Mouse (Mus musculus) MEL (cell line): Measurements from ENCODE around the gene Hadha. TPM values are rescaled to one million over a fixed set of nuclear protein-coding genes. Genes with fewer than 3 reads are reported as not detected.

Experiments
- DNase-seq: peaks from one replicate; pipeline ENCODE4 v3.0.0; 2011; ENCODE audit warnings: low read depth, low spot score
- H3K27ac ChIP-seq: 2 replicates; pipeline ENCODE4 v1.5.1; 2012; ENCODE audit warnings: low read depth, mild to moderate bottlenecking, control low read depth, low read length, moderate library complexity; ENCODE audit not compliant: control insufficient read depth
- H3K27me3 ChIP-seq, 2 experiments: fragments of 150-350 bp in 1 of 2; sonication (generic) in 1 of 2; 2 replicates each; pipeline ENCODE4 v1.6.1; 2012; ENCODE audit warnings: low read length in 2 of 2, mild to moderate bottlenecking in 2 of 2, improper control_type of control experiment in 1 of 2, moderate library complexity in 1 of 2; ENCODE audit not compliant: insufficient read depth in 2 of 2, control insufficient read depth in 1 of 2
- H3K36me3 ChIP-seq, 2 experiments: 2 replicates each; pipeline ENCODE4 v1.6.1; 2012 to 2014; ENCODE audit warnings: low read length in 2 of 2, improper control_type of control experiment in 1 of 2, inconsistent platforms in 1 of 2, mild to moderate bottlenecking in 1 of 2; ENCODE audit not compliant: insufficient read depth in 2 of 2, control insufficient read depth in 1 of 2
- H3K4me1 ChIP-seq, 2 experiments: fragments of 150-350 bp in 1 of 2; sonication (generic) in 1 of 2; 2 replicates each; pipeline ENCODE4 v1.6.1; 2012; ENCODE audit warnings: low read length in 2 of 2, improper control_type of control experiment in 1 of 2, mild to moderate bottlenecking in 1 of 2; ENCODE audit not compliant: insufficient read depth in 2 of 2, control insufficient read depth in 1 of 2
- H3K4me3 ChIP-seq, 2 experiments: fragments of 150-350 bp in 1 of 2; sonication (generic) in 1 of 2; 2 replicates each; pipeline ENCODE4 v1.5.1; 2012; ENCODE audit warnings: low read depth in 2 of 2, low read length in 2 of 2, mild to moderate bottlenecking in 2 of 2, moderate library complexity in 2 of 2, control low read depth in 1 of 2, improper control_type of control experiment in 1 of 2; ENCODE audit not compliant: control insufficient read depth in 1 of 2, insufficient read depth in 1 of 2
- H3K79me2 ChIP-seq: 2 replicates; pipeline ENCODE4 v1.6.1; 2012; ENCODE audit warnings: mild to moderate bottlenecking, low read length, moderate library complexity; ENCODE audit not compliant: control insufficient read depth, poor library complexity, insufficient read depth
- H3K9ac ChIP-seq: 2 replicates; pipeline ENCODE4 v1.6.1; 2012; ENCODE audit warnings: low read depth, mild to moderate bottlenecking, control low read depth, low read length, moderate library complexity; ENCODE audit not compliant: control insufficient read depth, poor library complexity, severe bottlenecking
- H3K9me3 ChIP-seq: fragments of 150-350 bp; sonication (generic); replicated peaks from 2 replicates; pipeline ENCODE4 v1.6.1; 2012; ENCODE audit warnings: mild to moderate bottlenecking, low read length, improper control_type of control experiment, moderate library complexity; ENCODE audit not compliant: insufficient read depth
- E2F4 ChIP-seq: IDR thresholded peaks from 2 replicates; pipeline ENCODE4 v1.6.1; 2011; ENCODE audit warnings: low read depth, low read length, improper control_type of control experiment, borderline replicate concordance
- ELF1 ChIP-seq: IDR thresholded peaks from 2 replicates; pipeline ENCODE4 v1.6.1; 2014; ENCODE audit warnings: low read depth, mild to moderate bottlenecking, inconsistent platforms, low read length, improper control_type of control experiment, moderate library complexity
- GABPA ChIP-seq: IDR thresholded peaks from 2 replicates; pipeline ENCODE4 v1.6.1; 2012; ENCODE audit warnings: low read depth, mild to moderate bottlenecking, inconsistent platforms, low read length, improper control_type of control experiment, moderate library complexity
- GATA1 ChIP-seq: IDR thresholded peaks from 2 replicates; pipeline ENCODE4 v1.6.1; 2011; ENCODE audit warnings: low read depth, low read length, improper control_type of control experiment
- HCFC1 ChIP-seq: IDR thresholded peaks from 2 replicates; pipeline ENCODE4 v1.6.1; 2012; ENCODE audit warnings: low read depth, mild to moderate bottlenecking, inconsistent platforms, low read length, improper control_type of control experiment, moderate library complexity
- JUND ChIP-seq: IDR thresholded peaks from 2 replicates; pipeline ENCODE4 v1.6.1; 2011; ENCODE audit warnings: low read depth, mild to moderate bottlenecking, improper control_type of control experiment, low read length
- MAFK ChIP-seq: IDR thresholded peaks from 2 replicates; pipeline ENCODE4 v1.6.1; 2011; ENCODE audit warnings: low read depth, mild to moderate bottlenecking, low read length, improper control_type of control experiment, borderline replicate concordance
- MAX ChIP-seq: IDR thresholded peaks from 2 replicates; pipeline ENCODE4 v1.6.1; 2011; ENCODE audit warnings: low read length, improper control_type of control experiment
- MAZ ChIP-seq: IDR thresholded peaks from 2 replicates; pipeline ENCODE4 v1.6.1; 2012; ENCODE audit warnings: low read depth, mild to moderate bottlenecking, inconsistent platforms, low read length, improper control_type of control experiment
- MEF2A ChIP-seq: IDR thresholded peaks from 2 replicates; pipeline ENCODE4 v1.6.1; 2014; ENCODE audit warnings: low read depth, mild to moderate bottlenecking, inconsistent platforms, low read length, improper control_type of control experiment; ENCODE audit not compliant: poor library complexity, insufficient replicate concordance, severe bottlenecking; ENCODE audit errors: extremely low read depth
- MXI1 ChIP-seq: IDR thresholded peaks from 2 replicates; pipeline ENCODE4 v1.6.1; 2011; ENCODE audit warnings: mild to moderate bottlenecking, low read depth, low read length, improper control_type of control experiment
- NELFE ChIP-seq: IDR thresholded peaks from 2 replicates; pipeline ENCODE4 v1.6.1; 2011; ENCODE audit warnings: low read depth, low read length, improper control_type of control experiment
- NRF1 ChIP-seq: IDR thresholded peaks from 2 replicates; pipeline ENCODE4 v1.6.1; 2014; ENCODE audit warnings: low read depth, mild to moderate bottlenecking, inconsistent platforms, low read length, improper control_type of control experiment, moderate library complexity; ENCODE audit not compliant: poor library complexity, insufficient read depth, severe bottlenecking
- POLR2A ChIP-seq, 2 experiments: IDR thresholded peaks; 2 replicates each; pipeline ENCODE4 v1.6.1; 2011 to 2012; ENCODE audit warnings: low read length in 2 of 2, mild to moderate bottlenecking in 2 of 2, control low read depth in 1 of 2, improper control_type of control experiment in 1 of 2, low read depth in 1 of 2, moderate library complexity in 1 of 2; ENCODE audit not compliant: control insufficient read depth in 1 of 2, insufficient read depth in 1 of 2, poor library complexity in 1 of 2
- POLR2AphosphoS5 ChIP-seq: IDR thresholded peaks from 2 replicates; pipeline ENCODE4 v1.6.1; 2012; ENCODE audit warnings: low read depth, borderline replicate concordance, mild to moderate bottlenecking, inconsistent platforms, low read length, moderate library complexity, mixed read lengths
- RCOR1 ChIP-seq: IDR thresholded peaks from 2 replicates; pipeline ENCODE4 v1.6.1; 2012; ENCODE audit warnings: low read depth, mild to moderate bottlenecking, inconsistent platforms, low read length, improper control_type of control experiment
- SIN3A ChIP-seq: IDR thresholded peaks from 2 replicates; pipeline ENCODE4 v1.6.1; 2012; ENCODE audit warnings: low read length, improper control_type of control experiment, inconsistent platforms
- UBTF ChIP-seq: IDR thresholded peaks from 2 replicates; pipeline ENCODE4 v1.6.1; 2012; ENCODE audit warnings: low read depth, mild to moderate bottlenecking, inconsistent platforms, low read length, improper control_type of control experiment, moderate library complexity, borderline replicate concordance; ENCODE audit not compliant: insufficient read depth
- ZKSCAN1 ChIP-seq: IDR thresholded peaks from 2 replicates; pipeline ENCODE4 v1.6.1; 2012; ENCODE audit warnings: low read depth, mild to moderate bottlenecking, inconsistent platforms, low read length, improper control_type of control experiment, moderate library complexity
- ZMIZ1 ChIP-seq: IDR thresholded peaks from 2 replicates; pipeline ENCODE4 v1.6.1; 2012; ENCODE audit warnings: low read depth, mild to moderate bottlenecking, inconsistent platforms, low read length, improper control_type of control experiment, moderate library complexity
- polyA plus RNA-seq, 2 experiments: library from polyadenylated mRNA; stranded (reverse) in 1 of 2; unstranded in 1 of 2; fragments of >175 nt in 1 of 2; fragments of >200 nt in 1 of 2; gene quantifications; 2 replicates each; pipeline versions ENCODE4 v1.2.1 to v1.2.4; 2012; ENCODE audit warnings: low replicate concordance in 2 of 2, low read depth in 1 of 2; ENCODE audit not compliant: insufficient read length in 2 of 2, insufficient read depth in 1 of 2, missing spikeins in 1 of 2
- total RNA-seq: library from RNA; depleted of rRNA; stranded (reverse); fragments of 300-350 nt; gene quantifications from 2 replicates; pipeline ENCODE4 v1.2.3, GENCODE M21; 2012

The Hadha gene
- total and polyA plus RNA-seq, 3 experiments: 107 to 271 (median 120) TPM

DNA sequence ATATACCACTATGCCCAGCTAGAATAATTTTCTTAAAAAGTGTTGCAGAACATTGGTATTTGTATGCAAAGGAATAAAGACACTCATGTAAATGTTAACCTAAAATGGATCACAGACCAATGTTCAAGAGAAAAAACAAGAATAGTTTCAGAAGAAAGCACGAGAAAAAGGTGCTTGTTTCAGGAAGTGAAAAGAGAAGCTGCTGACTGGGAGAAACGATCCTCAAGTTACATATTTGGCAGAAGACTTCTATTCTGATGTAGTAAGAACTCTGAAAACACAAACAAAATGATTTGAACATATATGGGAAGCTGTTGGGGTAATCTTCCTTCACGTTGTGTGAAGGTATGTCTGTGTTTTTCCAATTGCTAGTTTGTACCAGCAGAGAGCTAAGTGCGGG is 16.8 kb downstream of the Hadha start:
- no peak for TF ChIP-seq GATA1
- no peak for TF ChIP-seq ZMIZ1
- H3K27ac ChIP-seq: no peak overlapping the region
- no peaks in the 10 kb centered on the region for H3K9me3 ChIP-seq
- no peaks in the 10 kb centered on the region for H3K27me3 ChIP-seq
- H3K4me1 ChIP-seq: no peaks in the 10 kb centered on the region
- DNase-seq: no peak
- H3K36me3 ChIP-seq: peaks cover 0 to 39% of the 10 kb centered on the region in 2 experiments; a peak in 2 of 4 replicates
- no peak overlapping the region for H3K4me3 ChIP-seq
- no peak overlapping the region for H3K9ac ChIP-seq
- no peaks in the 10 kb centered on the region for H3K79me2 ChIP-seq

DNA sequence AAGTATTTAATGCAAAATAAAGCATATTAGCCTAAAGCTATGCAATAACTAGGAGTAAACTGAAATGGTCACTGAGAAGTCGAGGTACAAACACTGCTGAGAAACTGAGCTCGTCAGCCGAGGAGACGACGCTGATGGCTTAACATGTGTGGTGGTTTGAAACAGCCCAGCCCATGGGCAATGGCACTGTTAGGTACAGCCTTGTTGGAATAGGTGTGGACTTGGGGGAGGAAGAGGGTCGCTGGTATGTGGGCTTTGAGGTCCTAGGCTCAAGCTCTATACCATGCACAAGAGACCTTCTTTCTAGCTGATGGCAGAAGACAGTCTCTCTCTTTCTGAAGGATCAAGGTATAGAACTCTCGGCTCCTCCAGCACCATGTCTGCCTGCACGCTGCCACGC is 17.7 kb downstream of the Hadha start:
- no peaks in the 10 kb centered on the region for H3K4me1 ChIP-seq
- no peak for DNase-seq
- H3K79me2 ChIP-seq: no peaks in the 10 kb centered on the region
- TF ChIP-seq NELFE: no peak
- no peak for TF ChIP-seq RCOR1
- TF ChIP-seq JUND: no peak
- no peak for TF ChIP-seq MXI1
- no peak for TF ChIP-seq ZMIZ1
- TF ChIP-seq HCFC1: no peak
- no peak for TF ChIP-seq MAFK
- no peak for TF ChIP-seq POLR2A (IDR thresholded peaks at IDR 0.05; ENCODE audit: control insufficient read depth in 1 of 2, insufficient read depth in 1 of 2, low read depth in 1 of 2, low read length in 2 of 2, poor library complexity in 1 of 2)
- no peak for TF ChIP-seq GATA1
- no peak for TF ChIP-seq NRF1
- TF ChIP-seq MEF2A: no peak
- no peak for TF ChIP-seq ELF1
- no peak for TF ChIP-seq SIN3A
- no peak for TF ChIP-seq POLR2AphosphoS5
- TF ChIP-seq E2F4: no peak
- TF ChIP-seq MAZ: no peak
- TF ChIP-seq GABPA: no peak
- TF ChIP-seq UBTF: no peak
- no peak for TF ChIP-seq ZKSCAN1
- no peak for TF ChIP-seq MAX
- no peak overlapping the region for H3K27ac ChIP-seq
- H3K36me3 ChIP-seq: peaks cover 0 to 45% of the 10 kb centered on the region in 2 experiments; a peak in 2 of 4 replicates
- H3K4me3 ChIP-seq: no peak overlapping the region
- H3K9me3 ChIP-seq: no peaks in the 10 kb centered on the region
- H3K27me3 ChIP-seq: no peaks in the 10 kb centered on the region
- no peak overlapping the region for H3K9ac ChIP-seq
